Mouse (Mus musculus): ENCODE data around the gene Syt2. TPM values are rescaled to one million over a fixed set of nuclear protein-coding genes. Genes with fewer than 3 reads are reported as not detected.

Syt2 gene
- polyA plus RNA-seq, 1 experiment = not detected

DNA sequence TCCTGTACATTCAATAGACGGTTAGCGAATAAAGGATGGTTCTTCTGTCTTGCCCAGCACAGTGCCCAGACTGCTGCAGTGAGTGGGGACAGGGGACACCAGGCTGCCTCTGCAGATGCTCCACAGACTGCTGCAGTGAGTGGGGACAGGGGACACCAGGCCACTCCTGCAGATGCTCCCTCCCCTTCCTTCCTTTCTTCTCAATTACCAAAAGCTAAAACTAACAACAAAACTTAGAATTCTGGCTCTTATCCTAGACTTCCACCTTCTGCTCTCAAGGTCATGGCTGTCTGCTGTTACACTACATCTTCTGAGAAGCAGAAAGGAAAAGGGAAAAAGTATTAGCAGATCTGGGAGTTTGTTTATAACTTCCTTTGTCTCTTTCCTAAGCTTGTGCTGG is 127.8 kb downstream of the Syt2 start:
- peaks cover 6% of the 10 kb centered on the region for H3K36me3 ChIP-seq (ENCODE audit: control insufficient read depth, insufficient read depth, low read length)
- no peak for DNase-seq (ENCODE audit: low read depth in 1 of 2, low spot score in 2 of 2)
- 84% methylated on average over 2 of the region's 2 CpGs for WGBS
- H3K4me3 ChIP-seq (ENCODE audit: extremely low read depth, insufficient read depth, insufficient read length) = no peak overlapping the region
- peaks cover 2% of the 10 kb centered on the region; the same call in 1 of the 2 replicates for H3K4me1 ChIP-seq (ENCODE audit: control insufficient read depth, insufficient read depth, insufficient read length)
- peak overlapping the region; percentile 6; the same call in 1 of the 2 replicates for H3K27ac ChIP-seq (ENCODE audit: insufficient read depth, low read length)
- TF ChIP-seq CTCF (IDR thresholded peaks at IDR 0.05; ENCODE audit: extremely low read depth, insufficient read depth, insufficient read length, insufficient replicate concordance) (no peak), POLR2A (IDR thresholded peaks at IDR 0.05; ENCODE audit: low read depth, low read length) (no peak)
- no peaks in the 10 kb centered on the region for H3K27me3 ChIP-seq (ENCODE audit: control insufficient read depth, insufficient read depth, low read length)

DNA sequence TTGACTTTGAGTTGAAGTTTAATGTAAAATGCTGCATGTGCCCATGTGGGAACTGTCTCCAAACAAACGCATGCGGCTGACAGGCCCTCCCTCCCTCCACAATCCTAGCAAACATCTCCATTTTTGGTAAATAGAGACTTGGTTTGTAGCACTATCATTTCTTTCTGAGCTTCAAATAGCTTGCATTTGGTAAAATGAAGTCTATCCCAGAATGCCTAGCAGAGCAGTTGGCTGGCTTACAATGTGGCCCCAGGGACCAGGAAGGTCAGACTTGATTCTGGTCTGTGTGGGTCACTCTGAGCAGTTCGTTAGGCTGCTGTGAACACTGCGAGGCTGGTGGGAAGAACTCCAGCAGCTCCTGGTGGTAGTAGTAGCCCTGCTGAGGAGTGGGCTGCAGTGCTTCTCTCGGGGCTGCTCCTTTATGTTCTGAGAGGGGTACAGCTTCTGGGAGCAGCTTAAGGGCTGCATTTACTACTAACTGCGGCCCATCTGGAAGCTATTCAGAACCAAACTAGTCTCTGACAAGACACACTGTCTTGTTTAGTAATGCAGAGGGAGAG is 128.3 kb downstream of the Syt2 start:
- H3K4me3 ChIP-seq (ENCODE audit: extremely low read depth, insufficient read depth, insufficient read length) = no peak overlapping the region
- DNase-seq (ENCODE audit: low read depth in 1 of 2, low spot score in 2 of 2) = no peak
- H3K36me3 ChIP-seq (ENCODE audit: control insufficient read depth, insufficient read depth, low read length) = peaks cover 6% of the 10 kb centered on the region
- TF ChIP-seq CTCF (IDR thresholded peaks at IDR 0.05; ENCODE audit: extremely low read depth, insufficient read depth, insufficient read length, insufficient replicate concordance) (no peak), POLR2A (IDR thresholded peaks at IDR 0.05; ENCODE audit: low read depth, low read length) (no peak)
- WGBS = 86% methylated on average over 6 of the region's 6 CpGs
- no peaks in the 10 kb centered on the region for H3K27me3 ChIP-seq (ENCODE audit: control insufficient read depth, insufficient read depth, low read length)
- H3K4me1 ChIP-seq (ENCODE audit: control insufficient read depth, insufficient read depth, insufficient read length) = peaks cover 2% of the 10 kb centered on the region; the same call in 1 of the 2 replicates
- no peak overlapping the region for H3K27ac ChIP-seq (ENCODE audit: insufficient read depth, low read length)

DNA sequence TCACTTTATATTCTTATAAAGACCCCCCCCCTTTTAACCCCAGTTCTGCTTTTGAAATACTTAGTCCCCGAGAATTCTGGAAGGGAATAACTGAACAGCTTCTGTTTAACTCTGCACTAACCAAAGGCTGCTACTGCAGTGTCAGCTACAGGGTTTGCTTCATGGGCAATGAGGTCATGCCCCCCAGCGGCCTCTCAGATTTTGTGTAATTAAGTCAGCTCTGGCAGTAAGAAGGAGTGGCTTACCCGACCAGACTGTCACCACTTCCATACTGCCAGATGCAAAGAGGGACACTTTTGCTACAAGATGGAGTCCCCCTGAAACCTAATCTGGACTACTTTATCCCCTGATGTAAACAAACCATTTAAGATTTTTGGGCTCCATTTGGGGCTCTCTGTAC is 129.2 kb downstream of the Syt2 start:
- Histone ChIP-seq H3K36me3 (ENCODE audit: control insufficient read depth, insufficient read depth, low read length) (peaks cover 6% of the 10 kb centered on the region), H3K27ac (ENCODE audit: insufficient read depth, low read length) (no peak overlapping the region), H3K4me3 (ENCODE audit: extremely low read depth, insufficient read depth, insufficient read length) (no peak overlapping the region), H3K27me3 (ENCODE audit: control insufficient read depth, insufficient read depth, low read length) (no peaks in the 10 kb centered on the region), H3K4me1 (ENCODE audit: control insufficient read depth, insufficient read depth, insufficient read length) (peaks cover 2% of the 10 kb centered on the region; the same call in 1 of the 2 replicates)
- DNase-seq (ENCODE audit: low read depth in 1 of 2, low spot score in 2 of 2) = no peak
- 78% methylated on average over 3 of the region's 3 CpGs for WGBS
- TF ChIP-seq POLR2A (IDR thresholded peaks at IDR 0.05; ENCODE audit: low read depth, low read length) (no peak), CTCF (IDR thresholded peaks at IDR 0.05; ENCODE audit: extremely low read depth, insufficient read depth, insufficient read length, insufficient replicate concordance) (no peak)

DNA sequence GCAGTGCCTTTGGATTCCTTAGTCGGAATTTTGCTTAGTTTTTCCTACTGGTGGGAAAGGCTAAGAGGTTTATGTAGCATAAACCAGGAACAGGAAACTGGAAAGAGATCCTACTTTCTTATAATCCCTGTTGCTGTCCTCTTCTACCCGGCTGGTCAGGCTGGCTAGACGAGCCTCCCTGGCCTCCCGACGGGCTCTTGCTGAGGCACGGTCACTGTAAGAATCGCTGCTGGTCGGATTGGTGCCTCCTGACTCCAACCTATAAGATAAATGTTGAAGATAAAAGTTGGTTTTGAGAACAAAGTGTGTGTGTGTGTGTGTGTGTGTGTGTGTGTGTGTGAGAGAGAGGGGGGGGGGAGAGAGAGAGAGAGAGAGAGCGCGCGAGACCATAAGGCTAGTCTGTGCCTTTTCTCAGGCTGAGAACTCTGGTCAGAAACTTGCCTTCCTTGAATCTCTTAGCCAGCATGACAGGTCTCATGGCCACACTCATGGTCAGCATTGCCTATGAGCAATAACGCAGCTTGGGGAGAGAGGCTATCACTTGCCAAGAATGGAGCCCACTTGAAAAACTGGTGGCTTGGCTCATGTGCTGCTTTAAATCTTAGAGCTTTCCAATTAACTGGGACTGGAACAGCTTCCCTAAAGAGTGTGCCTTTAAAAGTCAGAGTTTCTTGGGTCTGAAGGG is 130.9 kb downstream of the Syt2 start:
- no peak overlapping the region for H3K4me3 ChIP-seq (ENCODE audit: extremely low read depth, insufficient read depth, insufficient read length)
- peaks cover 6% of the 10 kb centered on the region for H3K36me3 ChIP-seq (ENCODE audit: control insufficient read depth, insufficient read depth, low read length)
- no peak for DNase-seq (ENCODE audit: low read depth in 1 of 2, low spot score in 2 of 2)
- 90% methylated on average over 9 of the region's 12 CpGs for WGBS
- peaks cover 2% of the 10 kb centered on the region; the same call in 1 of the 2 replicates for H3K4me1 ChIP-seq (ENCODE audit: control insufficient read depth, insufficient read depth, insufficient read length)
- H3K27me3 ChIP-seq (ENCODE audit: control insufficient read depth, insufficient read depth, low read length) = no peaks in the 10 kb centered on the region
- TF ChIP-seq CTCF (IDR thresholded peaks at IDR 0.05; ENCODE audit: extremely low read depth, insufficient read depth, insufficient read length, insufficient replicate concordance) (no peak), POLR2A (IDR thresholded peaks at IDR 0.05; ENCODE audit: low read depth, low read length) (no peak)
- H3K27ac ChIP-seq (ENCODE audit: insufficient read depth, low read length) = no peak overlapping the region

DNA sequence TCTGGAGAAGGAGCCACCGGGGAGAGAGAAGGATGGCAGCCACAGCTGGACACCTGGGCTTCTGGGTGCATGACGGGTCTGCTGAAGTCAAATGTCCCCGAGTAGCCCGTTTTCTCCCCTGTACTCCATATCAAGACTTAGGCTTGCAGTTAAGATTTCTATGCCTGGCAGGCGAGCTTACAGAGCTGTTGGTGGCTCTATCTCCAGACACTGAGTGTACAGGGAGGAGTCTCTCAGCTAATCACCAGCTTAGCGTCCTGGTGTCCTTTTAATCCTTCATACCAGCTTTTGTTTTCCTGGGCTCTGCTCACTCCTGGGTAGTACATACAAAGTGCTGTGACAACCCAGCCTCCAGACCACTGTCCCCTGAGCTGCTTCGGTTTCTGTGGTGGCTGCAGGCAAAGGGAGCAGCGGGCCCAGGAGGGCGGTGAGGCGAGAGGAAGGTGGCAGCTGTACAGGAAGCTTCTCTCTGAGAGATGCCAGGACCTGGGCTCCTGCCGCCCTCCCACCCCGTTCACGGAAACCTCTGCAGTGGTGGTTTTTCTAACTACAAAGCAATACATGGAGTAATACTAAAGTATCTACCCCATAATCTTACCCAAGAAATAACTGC is 131.6 kb downstream of the Syt2 start:
- DNase-seq (ENCODE audit: low read depth in 1 of 2, low spot score in 2 of 2) = no peak
- peaks cover 6% of the 10 kb centered on the region for H3K36me3 ChIP-seq (ENCODE audit: control insufficient read depth, insufficient read depth, low read length)
- no peak overlapping the region for H3K4me3 ChIP-seq (ENCODE audit: extremely low read depth, insufficient read depth, insufficient read length)
- TF ChIP-seq CTCF (IDR thresholded peaks at IDR 0.05; ENCODE audit: extremely low read depth, insufficient read depth, insufficient read length, insufficient replicate concordance) = no peak
- TF ChIP-seq POLR2A (IDR thresholded peaks at IDR 0.05; ENCODE audit: low read depth, low read length) = no peak
- peaks cover 2% of the 10 kb centered on the region; the same call in 1 of the 2 replicates for H3K4me1 ChIP-seq (ENCODE audit: control insufficient read depth, insufficient read depth, insufficient read length)
- whole genome bisulfite sequencing = 29% methylated on average over 13 of the region's 13 CpGs
- H3K27ac ChIP-seq (ENCODE audit: insufficient read depth, low read length) = no peak overlapping the region; the same call in 1 of the 2 replicates
- H3K27me3 ChIP-seq (ENCODE audit: control insufficient read depth, insufficient read depth, low read length) = no peaks in the 10 kb centered on the region

DNA sequence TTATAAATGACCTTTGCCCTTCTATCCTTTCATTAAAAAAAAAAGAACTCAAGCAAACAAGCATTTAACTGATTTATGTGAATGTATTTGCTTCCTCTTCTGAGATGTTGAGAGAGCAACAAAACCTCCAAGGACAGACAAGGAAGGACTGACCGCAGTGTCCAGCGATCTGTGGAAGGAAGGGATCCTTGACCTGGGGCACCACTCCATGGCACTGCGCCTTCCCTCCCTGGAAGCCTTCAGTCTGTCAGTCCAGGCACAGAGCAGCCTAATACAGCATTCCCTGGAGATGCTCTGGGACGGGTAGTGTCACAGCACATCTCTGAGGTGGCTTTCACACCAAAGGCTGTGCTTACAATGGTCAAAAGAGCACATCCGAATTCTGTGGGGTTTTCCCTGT is 136.3 kb downstream of the Syt2 start:
- 88% methylated on average over 5 of the region's 5 CpGs for WGBS
- DNase-seq (ENCODE audit: low read depth in 1 of 2, low spot score in 2 of 2) = no peak
- H3K27me3 ChIP-seq (ENCODE audit: control insufficient read depth, insufficient read depth, low read length) = no peaks in the 10 kb centered on the region; the same call in 1 of the 2 replicates
- H3K36me3 ChIP-seq (ENCODE audit: control insufficient read depth, insufficient read depth, low read length) = no peaks in the 10 kb centered on the region
- H3K4me3 ChIP-seq (ENCODE audit: extremely low read depth, insufficient read depth, insufficient read length) = no peak overlapping the region
- H3K4me1 ChIP-seq (ENCODE audit: control insufficient read depth, insufficient read depth, insufficient read length) = no peaks in the 10 kb centered on the region; the same call in 1 of the 2 replicates
- TF ChIP-seq CTCF (IDR thresholded peaks at IDR 0.05; ENCODE audit: extremely low read depth, insufficient read depth, insufficient read length, insufficient replicate concordance) = no peak
- TF ChIP-seq POLR2A (IDR thresholded peaks at IDR 0.05; ENCODE audit: low read depth, low read length) = no peak
- H3K27ac ChIP-seq (ENCODE audit: insufficient read depth, low read length) = no peak overlapping the region

Data from spleen, adult 2 months (tissue).